Mouse (Mus musculus) heart, adult 2 months (tissue): ENCODE measurements around the gene Hist3h2ba.

Experiments used
- CTCF ChIP-seq: fragments of 200-600 bp; IDR thresholded peaks from 2 replicates; pipeline ENCODE4 v1.8.1; 2022; ENCODE audit warnings: antibody characterized with exemption, mild to moderate bottlenecking, moderate library complexity
- POLR2A ChIP-seq: fragments of 200-500 bp; IDR thresholded peaks from 2 replicates; pipeline ENCODE4 v1.6.1; 2011; ENCODE audit warnings: mild to moderate bottlenecking, low read depth, low read length, control low read depth; ENCODE audit not compliant: insufficient read depth

GRCm38 (mm10) chr11:58968551-58968950, 19.8 kb downstream of the Hist3h2ba start:
- TF ChIP-seq CTCF (no peak), POLR2A (no peak)
